Mouse (Mus musculus) heart, adult 2 months (tissue): ENCODE data around the gene Bptf.

ENCODE experiments used
- CTCF ChIP-seq: fragments of 200-600 bp; IDR thresholded peaks from 2 replicates; pipeline ENCODE4 v1.8.1; 2022; ENCODE audit warnings: antibody characterized with exemption, mild to moderate bottlenecking, moderate library complexity
- EP300 ChIP-seq: fragments of 200-500 bp; IDR thresholded peaks from 2 replicates; pipeline ENCODE4 v1.6.1; 2011; ENCODE audit warnings: low read depth, low read length, control low read depth; ENCODE audit not compliant: insufficient read depth

- TF ChIP-seq CTCF: no peak
- no peak for TF ChIP-seq EP300
Measured at GRCm38 (mm10) chr11:107155292-107155691, 23.4 kb upstream of the Bptf start.
